28 mouse cellular contexts compared by ENCODE assay signal in the genomic region with DNA sequence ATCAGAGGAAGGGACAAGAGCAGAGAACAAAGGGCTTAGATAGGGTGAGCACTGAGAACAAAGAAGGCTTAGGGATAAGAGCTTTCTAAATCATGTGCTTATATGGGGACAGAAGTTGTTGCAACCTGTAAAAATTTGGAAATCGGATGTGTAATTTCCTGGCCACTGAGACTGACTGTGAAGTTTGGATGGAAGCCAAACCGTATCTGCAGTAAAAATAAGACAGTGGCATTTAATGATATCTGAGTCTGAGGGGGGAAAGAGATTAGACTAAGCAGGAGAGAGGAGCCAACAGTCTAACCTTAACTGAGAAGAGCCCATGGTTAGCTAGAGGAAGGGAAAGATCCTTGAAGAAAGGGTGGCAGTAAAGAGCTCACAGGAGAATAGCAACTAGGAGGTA.
A peak's percentile ranks its signal among the peaks of the same experiment; 100 is the strongest.
DNase-seq lines count a peak whose midpoint lies in the region; ATAC-seq and TF ChIP-seq lines count a peak whose summit lies in the region.
"Had no signal": no experiment of that assay in that cellular context is flagged by ENCODE, and none has a peak within 500 bp of the region (broad histone marks: within the 10 kb centered on the region; RNA-seq: fewer than 3 reads in every experiment).

No protein-coding gene starts in this region.

- intact Hi-C loops in heart, adult 2 months (cut with DNase I): loop anchor here (10.0 kb wide), 1 partner anchor 490 kb away; no protein-coding TSS in a partner anchor

- H3K4me1 ChIP-seq in heart, embryonic 10.5 days: peaks cover 20% of the 10 kb centered on the region
- peaks cover 2% of the 10 kb centered on the region for H3K4me1 ChIP-seq in heart, adult 2 months (ENCODE audit: control insufficient read depth, insufficient read depth, low read length)
- H3K4me1 ChIP-seq in MEL (ENCODE audit: control insufficient read depth in 1 of 2, insufficient read depth in 2 of 2, low read length in 2 of 2): peaks cover 0 to 4% of the 10 kb centered on the region in 2 experiments; a peak in 3 of 4 replicates
- H3K4me1 ChIP-seq: hindbrain, embryonic 12.5 days; midbrain, embryonic 12.5 days; neural tube, embryonic 12.5 days had no signal

- H3K27ac ChIP-seq in heart, embryonic 10.5 days: 0 out of 2 replicates have a peak overlapping the region, but pooled peaks have one; percentile 16
- H3K27ac ChIP-seq in heart, adult 2 months: no peak overlapping the region
- H3K27ac ChIP-seq in MEL (ENCODE audit: control insufficient read depth, low read depth, low read length): no peak overlapping the region
- H3K27ac ChIP-seq: embryonic facial prominence, embryonic 13.5 days; heart, embryonic 15.5 days; hindbrain, embryonic 12.5 days; hindbrain, postnatal 0 days; midbrain, embryonic 12.5 days; neural tube, embryonic 12.5 days had no signal

- no peaks in the 10 kb centered on the region for H3K79me2 ChIP-seq in heart, adult 2 months (replicated peaks; ENCODE audit: control insufficient read depth, insufficient read depth, low read length)
- H3K79me2 ChIP-seq in MEL (ENCODE audit: control insufficient read depth, insufficient read depth, low read length, poor library complexity): no peaks in the 10 kb centered on the region

- 30% methylated on average over 2 of the region's 2 CpGs for WGBS in heart, embryonic 10.5 days
- 4% methylated on average over 2 of the region's 2 CpGs for WGBS in heart, adult 2 months

- no peak for DNase-seq in heart, embryonic 10.5 days (ENCODE audit: low spot score)
- DNase-seq in heart, adult 2 months: no peak
- DNase-seq in 416B (ENCODE audit: low read depth) (peak; percentile 92), MEL (ENCODE audit: low read depth, low spot score) (peak; percentile 61)
- peak; percentile 74 for DNase-seq in gonadal fat pad, adult 2 months (ENCODE audit: low read depth)
- DNase-seq in embryo, embryonic 11 days: no peak
- no peak for DNase-seq in cerebellum, adult 18-20 months
- DNase-seq: adrenal gland, postnatal 14 days; cerebellum, adult 2 months; gastrocnemius, postnatal 25 days; heart, postnatal 36 days; kidney, adult 8-10 months; kidney, postnatal 10 days; liver; lung, postnatal 14 days; right cerebral cortex, adult 18-20 months; spleen, adult 18-20 months; thymus, postnatal 14 days had no signal

- no peaks in the 10 kb centered on the region for H3K9me3 ChIP-seq in heart, embryonic 10.5 days
- no peaks in the 10 kb centered on the region for H3K9me3 ChIP-seq in MEL (replicated peaks; ENCODE audit: insufficient read depth, low read length)
- H3K9me3 ChIP-seq: embryonic facial prominence, embryonic 13.5 days; heart, embryonic 15.5 days; hindbrain, embryonic 12.5 days; midbrain, embryonic 12.5 days; neural tube, embryonic 12.5 days had no signal

- TF ChIP-seq CTCF in heart, adult 2 months (IDR thresholded peaks at IDR 0.05): no peak
- no peak for TF ChIP-seq CTCF in MEL (IDR thresholded peaks at IDR 0.05 in 2 of 3, conservative IDR thresholded peaks at IDR 0.05 in 1 of 3; ENCODE audit: control insufficient read depth in 1 of 3, insufficient read depth in 1 of 3, low read depth in 2 of 3, low read length in 3 of 3, poor library complexity in 1 of 3, severe bottlenecking in 1 of 3)

- no peak for TF ChIP-seq EP300 in heart, adult 2 months (IDR thresholded peaks at IDR 0.05; ENCODE audit: insufficient read depth, low read depth, low read length)
- peak; percentile 63 to 69 for TF ChIP-seq EP300 in MEL (IDR thresholded peaks at IDR 0.05; ENCODE audit: low read depth in 1 of 2, low read length in 2 of 2)

- no peak for ATAC-seq in inflammation-experienced regulatory T-cells, adult 6 months
- ATAC-seq: hindbrain, postnatal 0 days; intestine, embryonic 16.5 days; Patski had no signal

- H3K27me3 ChIP-seq in heart, embryonic 10.5 days (ENCODE audit: insufficient read depth, poor library complexity, severe bottlenecking): 0 out of 2 replicates have a peak, but pooled peaks cover 5% of the 10 kb centered on the region
- no peaks in the 10 kb centered on the region for H3K27me3 ChIP-seq in heart, adult 2 months (ENCODE audit: control insufficient read depth, insufficient read depth, low read length)
- no peaks in the 10 kb centered on the region; a peak in 1 of 4 replicates for H3K27me3 ChIP-seq in MEL (ENCODE audit: control insufficient read depth in 1 of 2, insufficient read depth in 2 of 2, low read length in 2 of 2)
- H3K27me3 ChIP-seq: embryonic facial prominence, embryonic 13.5 days; heart, embryonic 15.5 days; hindbrain, embryonic 12.5 days; midbrain, embryonic 12.5 days; neural tube, embryonic 12.5 days had no signal

- H3K36me3 ChIP-seq in heart, embryonic 10.5 days: no peaks in the 10 kb centered on the region
- peaks cover 4% of the 10 kb centered on the region for H3K36me3 ChIP-seq in heart, adult 2 months (ENCODE audit: control insufficient read depth, insufficient read depth, low read length)
- H3K36me3 ChIP-seq in MEL (ENCODE audit: control insufficient read depth in 1 of 2, insufficient read depth in 2 of 2, low read length in 2 of 2): peaks cover 0 to 4% of the 10 kb centered on the region in 2 experiments; a peak in 2 of 4 replicates
- H3K36me3 ChIP-seq: embryonic facial prominence, embryonic 13.5 days; heart, embryonic 15.5 days; hindbrain, embryonic 12.5 days; midbrain, embryonic 12.5 days; neural tube, embryonic 12.5 days had no signal

- no peak overlapping the region for H3K4me3 ChIP-seq in heart, embryonic 10.5 days
- no peak overlapping the region for H3K4me3 ChIP-seq in heart, adult 2 months
- no peak overlapping the region for H3K4me3 ChIP-seq in MEL (ENCODE audit: control insufficient read depth in 1 of 2, insufficient read depth in 1 of 2, low read depth in 2 of 2, low read length in 2 of 2)
- H3K4me3 ChIP-seq: embryonic facial prominence, embryonic 13.5 days; heart, embryonic 15.5 days; hindbrain, embryonic 12.5 days; midbrain, embryonic 12.5 days; myocyte; neural tube, embryonic 12.5 days had no signal

- no peak for TF ChIP-seq POLR2A in heart, adult 2 months (IDR thresholded peaks at IDR 0.05; ENCODE audit: insufficient read depth, low read depth, low read length)
- no peak for TF ChIP-seq POLR2A in MEL (IDR thresholded peaks at IDR 0.05; ENCODE audit: control insufficient read depth in 1 of 2, insufficient read depth in 1 of 2, low read depth in 1 of 2, low read length in 2 of 2, poor library complexity in 1 of 2)

- H3K9ac ChIP-seq in heart, adult 2 months (ENCODE audit: low read depth, low read length): no peak overlapping the region
- no peak overlapping the region for H3K9ac ChIP-seq in MEL (ENCODE audit: control insufficient read depth, low read depth, low read length, poor library complexity, severe bottlenecking)
- H3K9ac ChIP-seq: embryonic facial prominence, embryonic 13.5 days; heart, embryonic 15.5 days; hindbrain, embryonic 12.5 days; midbrain, embryonic 12.5 days; neural tube, embryonic 12.5 days had no signal

- no peak for TF ChIP-seq RAD21 in MEL (IDR thresholded peaks at IDR 0.05; ENCODE audit: low read depth, low read length)

TF ChIP-seq in MEL, 35 proteins besides CTCF, POLR2A, EP300 and RAD21:
- TF ChIP-seq HCFC1 (IDR thresholded peaks at IDR 0.05; ENCODE audit: low read depth, low read length): no peak
- no peak for TF ChIP-seq SIN3A (IDR thresholded peaks at IDR 0.05; ENCODE audit: low read length)
- 0 out of 2 replicates have a peak, but pooled peaks have one; percentile 32 for TF ChIP-seq ETS1 (IDR thresholded peaks at IDR 0.05; ENCODE audit: low read depth, low read length)
- peak; percentile 61; the same call in 1 of the 2 replicates for TF ChIP-seq RCOR1 (IDR thresholded peaks at IDR 0.05; ENCODE audit: low read depth, low read length)
- TF ChIP-seq TCF12 (IDR thresholded peaks at IDR 0.05; ENCODE audit: low read depth, low read length): peak; percentile 81
- TF ChIP-seq BHLHE40 (IDR thresholded peaks at IDR 0.05; ENCODE audit: borderline replicate concordance, low read depth, low read length): 0 out of 2 replicates have a peak, but pooled peaks have one; percentile 11
- peak; percentile 56; the same call in 1 of the 2 replicates for TF ChIP-seq GATA1 (IDR thresholded peaks at IDR 0.05; ENCODE audit: low read depth, low read length)
- TF ChIP-seq CHD2 (IDR thresholded peaks at IDR 0.05; ENCODE audit: low read length): no peak

Comparison
In these comparisons a context has a peak if more than half of its experiments do, and no peak if none do; other contexts are left out.
1. DNase-seq: peak in 416B (single experiment), MEL (single experiment) and gonadal fat pad, adult 2 months (single experiment); none in heart, embryonic 10.5 days (single experiment), heart, adult 2 months (0 of 2), embryo, embryonic 11 days (single experiment) and cerebellum, adult 18-20 months (0 of 2).